Mouse (Mus musculus) thymus, adult 2 months (tissue): ENCODE results near the gene Ptafr. TPM values are rescaled to one million over a fixed set of nuclear protein-coding genes. Genes with fewer than 3 reads are reported as not detected.
A peak's percentile ranks its signal among the peaks of the same experiment; 100 is the strongest.

Experiments
- DNase-seq: peaks from one replicate; pipeline ENCODE4 v3.0.0; 2021
- H3K27ac ChIP-seq: fragments of 200-500 bp; 2 replicates; pipeline ENCODE4 v1.5.1; 2012; ENCODE audit warnings: low read length, control low read depth; ENCODE audit not compliant: control insufficient read depth, insufficient read depth
- H3K27me3 ChIP-seq: fragments of 200-500 bp; 2 replicates; pipeline ENCODE4 v1.6.1; 2012; ENCODE audit warnings: mild to moderate bottlenecking, low read length, moderate library complexity, mixed read lengths; ENCODE audit not compliant: control insufficient read depth, insufficient read depth
- H3K36me3 ChIP-seq: fragments of 200-500 bp; 2 replicates; pipeline ENCODE4 v1.6.1; 2012; ENCODE audit warnings: mild to moderate bottlenecking, low read length, moderate library complexity; ENCODE audit not compliant: control insufficient read depth, insufficient read depth
- H3K4me1 ChIP-seq: fragments of 200-500 bp; replicated peaks from 2 replicates; pipeline ENCODE4 v1.6.1; 2012; ENCODE audit warnings: low read length; ENCODE audit not compliant: control insufficient read depth, insufficient read depth
- H3K4me3 ChIP-seq: fragments of 200-500 bp; 2 replicates; pipeline ENCODE4 v1.5.1; 2012; ENCODE audit warnings: mild to moderate bottlenecking, low read length, control low read depth, moderate library complexity; ENCODE audit not compliant: control insufficient read depth, insufficient read depth
- CTCF ChIP-seq: fragments of 200-500 bp; IDR thresholded peaks from 2 replicates; pipeline ENCODE4 v1.5.1; 2012; ENCODE audit warnings: mild to moderate bottlenecking, control low read depth, low read length, moderate library complexity, borderline replicate concordance; ENCODE audit not compliant: control insufficient read depth, poor library complexity, insufficient read depth; ENCODE audit errors: extremely low read depth
- POLR2A ChIP-seq: fragments of 200-500 bp; IDR thresholded peaks from 2 replicates; pipeline ENCODE4 v1.6.1; 2012; ENCODE audit warnings: mild to moderate bottlenecking, low read length, control low read depth, moderate library complexity; ENCODE audit not compliant: control insufficient read depth, poor library complexity, insufficient read depth; ENCODE audit errors: extremely low read depth
- WGBS: fragments of 180-500 bp; shearing (Covaris S2); methylation state at CpG from one replicate; pipeline ENCODE4 v1.1.7; 2018; 5-methylcytosine and 5-hydroxymethylcytosine counted together
- polyA plus RNA-seq: library from polyadenylated mRNA; depleted of rRNA; stranded (reverse); fragments of >200 nt; gene quantifications from 2 replicates; pipeline ENCODE4 v1.2.3, GENCODE M21; 2012; rRNA removed

The Ptafr gene
- polyA plus RNA-seq, result 7.1 and 8.5 TPM in 2 replicates

GRCm38 (mm10) chr4:132563965-132564364, at the start of gene Ptafr:
Ptafr (plus strand) TSS chr4:132564067.
- no peak within 1 kb of the TSS for H3K4me3 ChIP-seq
- no peaks in the 10 kb centered on the region for H3K4me1 ChIP-seq
- no peak within 1 kb of the TSS for H3K27ac ChIP-seq
- peak; percentile 6 for DNase-seq
- TF ChIP-seq POLR2A (no peak), CTCF (no peak)
- H3K27me3 ChIP-seq, result no peaks in the 10 kb centered on the region
- H3K36me3 ChIP-seq, result no peaks in the 10 kb centered on the region
- 11% methylated on average over 4 of the region's 4 CpGs for WGBS

DNA sequence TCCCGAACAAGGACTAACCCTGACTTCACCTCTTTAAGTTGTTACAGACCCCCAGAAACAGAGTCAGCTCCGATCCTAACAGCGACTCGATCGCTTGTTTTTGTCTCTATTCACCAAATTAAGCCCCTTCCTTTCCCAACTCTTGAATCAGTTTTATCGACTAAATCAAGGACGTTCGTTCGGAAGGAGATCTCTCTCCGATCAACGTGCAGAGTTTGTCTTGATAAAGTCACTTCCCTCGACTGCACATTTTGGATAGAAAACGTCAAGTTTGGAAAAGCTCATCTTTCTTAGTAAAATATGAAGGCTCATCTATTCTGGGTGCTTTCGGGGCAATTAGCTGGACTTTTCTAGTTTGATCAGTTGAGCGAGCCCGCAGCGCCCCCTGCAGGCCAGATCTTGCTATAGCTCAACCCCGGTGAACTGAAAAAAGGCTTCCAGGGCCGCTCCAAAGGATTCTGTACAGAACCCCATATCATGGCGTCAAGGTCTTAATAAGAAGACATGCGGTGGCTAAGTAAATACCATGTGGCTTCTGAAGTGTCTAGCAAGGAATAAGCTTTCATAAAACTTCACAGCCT, 49.2 kb upstream of the Ptafr start:
- Histone ChIP-seq H3K27ac (no peak overlapping the region; the same call in 1 of the 2 replicates), H3K4me3 (no peak overlapping the region), H3K4me1 (peaks cover 7% of the 10 kb centered on the region), H3K36me3 (no peaks in the 10 kb centered on the region), H3K27me3 (no peaks in the 10 kb centered on the region)
- DNase-seq, result peak; percentile 82
- TF ChIP-seq CTCF (peak; percentile 83), POLR2A (no peak)
- WGBS, result 5% methylated on average over 21 of the region's 21 CpGs

DNA sequence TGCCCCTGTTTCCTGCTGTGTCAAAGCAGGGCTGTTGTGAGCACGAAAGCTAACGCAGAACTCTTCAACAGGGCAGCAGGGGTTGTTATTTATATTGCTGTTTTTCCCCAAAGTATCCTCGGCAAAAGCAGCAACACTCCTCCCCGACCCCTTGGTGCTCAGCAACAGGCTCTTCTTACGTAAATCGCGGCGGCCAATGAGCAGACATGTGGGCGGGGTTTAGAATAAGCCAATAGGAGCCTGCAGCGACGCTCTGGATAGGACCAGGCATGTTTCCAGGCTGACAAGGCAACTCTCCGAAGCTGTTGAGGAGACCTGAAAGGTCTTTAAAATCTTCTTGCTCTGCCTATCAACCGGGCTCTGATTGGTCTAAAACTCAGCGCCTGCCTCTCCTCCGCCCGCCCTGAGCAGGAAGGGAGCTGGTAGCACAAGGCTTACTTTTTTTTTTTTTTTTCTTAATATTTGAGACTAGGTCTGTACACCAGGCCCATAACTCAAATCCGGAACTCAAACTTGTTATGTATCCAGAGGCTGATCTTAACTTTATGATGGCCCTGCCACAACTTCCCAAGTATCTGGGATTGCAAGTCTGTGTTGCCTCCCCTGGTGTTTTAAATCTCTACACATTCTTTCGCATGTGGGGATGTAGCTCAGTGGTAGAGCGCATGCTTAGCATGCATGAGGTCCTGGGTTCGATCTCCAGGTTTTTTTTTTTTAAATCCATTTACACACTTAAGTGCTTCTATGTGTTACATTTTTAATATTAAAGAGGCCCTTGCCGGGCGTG, 48.3 kb upstream of the Ptafr start:
- TF ChIP-seq POLR2A (peak; percentile 56; the same call in 1 of the 2 replicates), CTCF (0 out of 2 replicates have a peak, but pooled peaks have one; percentile 29)
- H3K27me3 ChIP-seq, result no peaks in the 10 kb centered on the region
- H3K36me3 ChIP-seq, result no peaks in the 10 kb centered on the region
- 22% methylated on average over 22 of the region's 22 CpGs for WGBS
- peak; percentile 89 for DNase-seq
- peak overlapping the region; percentile 46 for H3K4me3 ChIP-seq
- peak overlapping the region; percentile 82 for H3K27ac ChIP-seq
- H3K4me1 ChIP-seq, result peaks cover 4% of the 10 kb centered on the region

DNA sequence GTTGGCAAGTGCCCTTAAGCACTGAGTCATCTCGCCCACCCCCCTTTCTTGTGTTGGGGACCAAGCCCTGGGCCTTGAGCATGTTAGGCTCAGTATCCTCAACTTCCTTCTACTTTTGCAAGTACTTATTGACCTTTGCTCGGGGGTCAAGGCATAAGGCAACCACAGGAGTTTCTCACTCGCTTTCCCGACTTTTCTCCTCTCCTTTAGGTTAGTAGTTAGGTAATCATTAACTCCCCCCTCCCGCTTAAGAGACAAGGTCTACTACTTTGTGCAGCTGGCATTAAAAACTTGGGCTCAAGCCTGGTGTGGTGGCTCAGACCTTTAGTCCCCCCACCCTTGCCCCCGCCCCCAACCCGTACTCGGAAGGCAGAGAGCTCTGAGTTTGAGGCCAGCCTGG, 45.8 kb upstream of the Ptafr start:
- H3K36me3 ChIP-seq, result no peaks in the 10 kb centered on the region
- H3K4me1 ChIP-seq, result no peaks in the 10 kb centered on the region; the same call in 1 of the 2 replicates
- no peak for DNase-seq
- H3K27ac ChIP-seq, result no peak overlapping the region
- no peak for TF ChIP-seq CTCF
- no peak for TF ChIP-seq POLR2A
- no peak overlapping the region for H3K4me3 ChIP-seq
- WGBS, result 93% methylated on average over 8 of the region's 8 CpGs
- H3K27me3 ChIP-seq, result no peaks in the 10 kb centered on the region

GRCm38 (mm10) chr4:132519188-132519587, 44.7 kb upstream of the Ptafr start:
- H3K4me3 ChIP-seq, result no peak overlapping the region
- DNase-seq, result no peak
- TF ChIP-seq CTCF, result no peak
- no peak for TF ChIP-seq POLR2A
- WGBS, result 94% methylated on average over 3 of the region's 3 CpGs
- H3K36me3 ChIP-seq, result no peaks in the 10 kb centered on the region
- no peak overlapping the region for H3K27ac ChIP-seq
- no peaks in the 10 kb centered on the region for H3K27me3 ChIP-seq
- H3K4me1 ChIP-seq, result no peaks in the 10 kb centered on the region; the same call in 1 of the 2 replicates

- Histone ChIP-seq H3K4me1 (no peaks in the 10 kb centered on the region), H3K27me3 (no peaks in the 10 kb centered on the region), H3K27ac (no peak overlapping the region), H3K36me3 (no peaks in the 10 kb centered on the region), H3K4me3 (no peak overlapping the region)
- 77% methylated on average over 11 of the region's 11 CpGs for WGBS
- TF ChIP-seq CTCF (no peak), POLR2A (no peak)
- DNase-seq, result no peak
Observed at GRCm38 (mm10) chr4:132524321-132524741, 39.5 kb upstream of the Ptafr start.

- no peak for DNase-seq
- H3K4me3 ChIP-seq, result no peak overlapping the region
- 87% methylated on average over 6 of the region's 6 CpGs for WGBS
- H3K27me3 ChIP-seq, result no peaks in the 10 kb centered on the region
- no peaks in the 10 kb centered on the region for H3K4me1 ChIP-seq
- no peaks in the 10 kb centered on the region for H3K36me3 ChIP-seq
- no peak overlapping the region for H3K27ac ChIP-seq
- TF ChIP-seq CTCF, result no peak
- no peak for TF ChIP-seq POLR2A
Observed at GRCm38 (mm10) chr4:132524808-132525207, 39.1 kb upstream of the Ptafr start.
